Mouse (Mus musculus) neural tube, embryonic 13.5 days (tissue): ENCODE data around the gene Olfr313. TPM values are rescaled to one million over a fixed set of nuclear protein-coding genes. Genes with fewer than 3 reads are reported as not detected.
A peak's percentile ranks its signal among the peaks of the same experiment; 100 is the strongest.

Experiments used
- ATAC-seq: fragments of 200-750 bp; cut with Nextera tagmentation; 2 replicates; pipeline ENCODE4 v1.8.0; 2017; ENCODE audit warnings: low read depth, mild to moderate bottlenecking, moderate TSS enrichment, moderate library complexity
- H3K27ac ChIP-seq: fragments of 300-500 bp; sonication (generic); replicated peaks from 2 replicates; pipeline ENCODE4 v1.5.1; 2015; ENCODE audit warnings: moderate library complexity, mild to moderate bottlenecking, inconsistent platforms
- H3K27me3 ChIP-seq: fragments of 300-500 bp; sonication (generic); 2 replicates; pipeline ENCODE4 v1.6.1; 2015; ENCODE audit warnings: mild to moderate bottlenecking, inconsistent platforms
- H3K36me3 ChIP-seq: fragments of 300-500 bp; sonication (generic); 2 replicates; pipeline ENCODE4 v1.6.1; 2015; ENCODE audit warnings: mild to moderate bottlenecking, inconsistent platforms
- H3K4me1 ChIP-seq: fragments of 300-500 bp; sonication (generic); replicated peaks from 2 replicates; pipeline ENCODE4 v1.6.1; 2015; ENCODE audit warnings: inconsistent platforms
- H3K4me2 ChIP-seq: fragments of 300-500 bp; sonication (generic); 2 replicates; pipeline ENCODE4 v1.6.1; 2015; ENCODE audit warnings: inconsistent platforms, mild to moderate bottlenecking, moderate library complexity
- H3K4me3 ChIP-seq: fragments of 300-500 bp; sonication (generic); 2 replicates; pipeline ENCODE4 v1.5.1; 2015; ENCODE audit warnings: mild to moderate bottlenecking, inconsistent platforms
- H3K9ac ChIP-seq: fragments of 300-500 bp; sonication (generic); 2 replicates; pipeline ENCODE4 v1.6.1; 2015; ENCODE audit warnings: moderate library complexity, mild to moderate bottlenecking, inconsistent platforms
- H3K9me3 ChIP-seq: fragments of 300-500 bp; sonication (generic); 2 replicates; pipeline ENCODE4 v1.6.1; 2016; ENCODE audit warnings: inconsistent platforms
- WGBS: fragments of 180-500 bp; shearing (Covaris S2); methylation state at CpG from one replicate; pipeline ENCODE4 v1.1.7; 2015; 5-methylcytosine and 5-hydroxymethylcytosine counted together
- polyA plus RNA-seq: library from polyadenylated mRNA; unstranded; fragments of >200 nt; fragmentation: Nextera tagmentation; extraction: Ambion mirVana; gene quantifications from 2 replicates; pipeline ENCODE4 v1.2.1, GENCODE M21; 2015

Olfr313 gene
- polyA plus RNA-seq, 1 experiment from 2014 or later: not detected

- Histone ChIP-seq H3K4me3 (no peak overlapping the region), H3K36me3 (peaks cover 61% of the 10 kb centered on the region), H3K9ac (no peak overlapping the region), H3K9me3 (peaks cover 21% of the 10 kb centered on the region), H3K27me3 (no peaks in the 10 kb centered on the region), H3K4me1 (no peaks in the 10 kb centered on the region), H3K27ac (no peak overlapping the region), H3K4me2 (no peak overlapping the region)
- WGBS: 97% methylated on average over 8 of the region's 8 CpGs
- no peak for ATAC-seq
Measured at GRCm38 (mm10) chr11:58860744-58861143, 45.9 kb downstream of the Olfr313 start.

- WGBS: 4% methylated on average over 37 of the region's 37 CpGs
- peak within 1 kb of the TSS; percentile 90 for H3K9ac ChIP-seq
- H3K9me3 ChIP-seq: no peaks in the 10 kb centered on the region
- peak within 1 kb of the TSS; percentile 82 for H3K4me2 ChIP-seq
- peaks cover 25% of the 10 kb centered on the region for H3K36me3 ChIP-seq
- no peaks in the 10 kb centered on the region for H3K27me3 ChIP-seq
- peaks cover 31% of the 10 kb centered on the region for H3K4me1 ChIP-seq
- peak within 1 kb of the TSS; percentile 75 for H3K4me3 ChIP-seq
- ATAC-seq: peak; percentile 90
- peak within 1 kb of the TSS; percentile 93 for H3K27ac ChIP-seq
Measured at GRCm38 (mm10) chr11:58867039-58867953, 52.5 kb downstream of the Olfr313 start, which contains the start of gene 2810021J22Rik. 2810021J22Rik (plus strand) TSS chr11:58867216.

DNA sequence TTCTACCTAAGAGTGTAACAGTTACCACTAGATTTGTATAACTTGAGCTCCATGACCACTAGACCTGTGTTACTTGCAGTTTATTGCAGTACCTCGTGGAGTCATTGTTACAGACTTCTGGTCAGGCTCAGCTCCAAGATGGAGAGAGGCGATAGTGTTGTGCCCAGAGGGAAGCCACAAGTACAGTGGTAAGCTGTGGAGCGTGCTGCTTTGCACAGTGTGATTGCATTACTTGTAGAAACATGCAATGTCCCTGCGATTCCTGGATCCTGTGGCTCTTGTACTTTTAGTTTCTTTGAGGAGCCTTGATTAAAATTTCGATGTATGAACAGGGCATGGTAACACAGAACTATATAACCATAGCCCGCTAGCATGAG, 53.1 kb downstream of the Olfr313 start:
- Histone ChIP-seq H3K9ac (peak overlapping the region; percentile 90), H3K27ac (peak overlapping the region; percentile 93)

More for the DNA sequence above, 53.1 kb downstream of the Olfr313 start:
- Histone ChIP-seq H3K4me3 (peak overlapping the region; percentile 75), H3K36me3 (peaks cover 25% of the 10 kb centered on the region), H3K27me3 (no peaks in the 10 kb centered on the region), H3K4me1 (peaks cover 31% of the 10 kb centered on the region), H3K4me2 (peak overlapping the region; percentile 82), H3K9me3 (no peaks in the 10 kb centered on the region)
- ATAC-seq: peak; percentile 41; the same call in 1 of the 2 replicates
- WGBS: 66% methylated on average over 6 of the region's 6 CpGs

Other genes starting within 250 kb of the Olfr313 start
- 0.14 TPM in 1 of 2 replicates, not detected in the other for gene Olfr224, start 244.4 kb upstream of the Olfr313 start, polyA plus RNA-seq
- not detected in 2 replicates for gene Olfr325, start 237.3 kb upstream of the Olfr313 start, polyA plus RNA-seq
- gene Olfr324, start 219.9 kb upstream of the Olfr313 start, polyA plus RNA-seq: 0.08 TPM in 1 of 2 replicates, not detected in the other
- gene 2210407C18Rik, start 198.9 kb upstream of the Olfr313 start, polyA plus RNA-seq: not detected in 2 replicates
- not detected in 2 replicates for gene Olfr323, start 184.5 kb upstream of the Olfr313 start, polyA plus RNA-seq
- gene Trim58, start 174.5 kb upstream of the Olfr313 start, polyA plus RNA-seq: 0.11 and 0.22 TPM in 2 replicates
- gene Olfr322, start 156.2 kb upstream of the Olfr313 start, polyA plus RNA-seq: 0.07 TPM in 1 of 2 replicates, not detected in the other
- gene Olfr320, start 133.9 kb upstream of the Olfr313 start, polyA plus RNA-seq: not detected in 2 replicates
- gene Olfr319, start 115.8 kb upstream of the Olfr313 start, polyA plus RNA-seq: not detected in 2 replicates
- not detected in 2 replicates for gene Olfr318, start 91.0 kb upstream of the Olfr313 start, polyA plus RNA-seq
- gene Olfr317, start 75.8 kb upstream of the Olfr313 start, polyA plus RNA-seq: 0.14 and 0.20 TPM in 2 replicates
- gene Olfr316, start 62.3 kb upstream of the Olfr313 start, polyA plus RNA-seq: not detected in 2 replicates
- not detected in 2 replicates for gene Olfr315, start 41.8 kb upstream of the Olfr313 start, polyA plus RNA-seq
- gene Olfr314, start 32.0 kb upstream of the Olfr313 start, polyA plus RNA-seq: not detected in 2 replicates
- 7.7 and 7.8 TPM in 2 replicates for gene Fam183b, start 13.0 kb upstream of the Olfr313 start, polyA plus RNA-seq
- gene Olfr312, start 14.2 kb downstream of the Olfr313 start, polyA plus RNA-seq: not detected in 2 replicates
- gene Olfr311, start 24.3 kb downstream of the Olfr313 start, polyA plus RNA-seq: not detected in 2 replicates
- 19.1 and 22.3 TPM in 2 replicates for gene Gm12258, start 32.2 kb downstream of the Olfr313 start, polyA plus RNA-seq
- gene 2810021J22Rik, start 52.2 kb downstream of the Olfr313 start, polyA plus RNA-seq: 11.1 and 13.0 TPM in 2 replicates
- gene Zfp39, start 89.2 kb downstream of the Olfr313 start, polyA plus RNA-seq: 6.3 and 7.8 TPM in 2 replicates
- gene Btnl10, start 102.9 kb downstream of the Olfr313 start, polyA plus RNA-seq: not detected in 2 replicates
- 576 and 601 TPM in 2 replicates for gene Rnf187, start 123.9 kb downstream of the Olfr313 start, polyA plus RNA-seq
- 278 and 296 TPM in 2 replicates for gene Hist3h2ba, start 133.9 kb downstream of the Olfr313 start, polyA plus RNA-seq
- gene Hist3h2a, start 139.7 kb downstream of the Olfr313 start, polyA plus RNA-seq: 124 and 126 TPM in 2 replicates
- 0.90 and 1.3 TPM in 2 replicates for gene Trim17, start 139.7 kb downstream of the Olfr313 start, polyA plus RNA-seq
- 19.7 and 20.2 TPM in 2 replicates for gene Trim11, start 163.1 kb downstream of the Olfr313 start, polyA plus RNA-seq